Mouse (Mus musculus): ENCODE results near the gene Prss12. TPM values are rescaled to one million over a fixed set of nuclear protein-coding genes. Genes with fewer than 3 reads are reported as not detected.
A peak's percentile ranks its signal among the peaks of the same experiment; 100 is the strongest.
"Not testable (repeated sequence)": the region's sequence is repeated elsewhere in the genome, so short reads cannot be mapped to it uniquely, and the experiment has no call there.

Prss12 gene
- total RNA-seq, 2 experiments from 2014 or later = 21.7 to 27.8 TPM

DNA sequence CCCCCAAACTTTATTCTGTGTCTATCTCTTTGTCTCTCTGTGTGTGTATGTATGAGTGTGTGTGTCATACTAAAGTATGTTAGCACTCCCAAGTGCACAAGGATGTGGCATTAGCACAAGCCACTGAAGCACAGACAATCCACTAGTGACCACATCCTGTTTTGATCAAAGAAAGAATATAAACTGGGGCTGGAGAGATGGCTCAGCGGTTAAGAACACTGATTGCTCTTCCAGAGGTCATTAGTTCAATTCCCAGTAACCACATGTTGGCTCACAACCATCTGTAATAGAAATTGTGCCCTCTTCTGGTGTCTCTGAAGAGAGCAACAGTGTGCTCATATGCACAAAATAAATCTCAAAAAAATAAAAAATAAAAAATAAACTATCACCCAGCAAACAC is 12.8 kb downstream of the Prss12 start:
- intact Hi-C loops (cut with DNase I) = no loop called here
- no peak for DNase-seq (ENCODE audit: extremely low spot score in 1 of 2, low spot score in 2 of 2)

DNA sequence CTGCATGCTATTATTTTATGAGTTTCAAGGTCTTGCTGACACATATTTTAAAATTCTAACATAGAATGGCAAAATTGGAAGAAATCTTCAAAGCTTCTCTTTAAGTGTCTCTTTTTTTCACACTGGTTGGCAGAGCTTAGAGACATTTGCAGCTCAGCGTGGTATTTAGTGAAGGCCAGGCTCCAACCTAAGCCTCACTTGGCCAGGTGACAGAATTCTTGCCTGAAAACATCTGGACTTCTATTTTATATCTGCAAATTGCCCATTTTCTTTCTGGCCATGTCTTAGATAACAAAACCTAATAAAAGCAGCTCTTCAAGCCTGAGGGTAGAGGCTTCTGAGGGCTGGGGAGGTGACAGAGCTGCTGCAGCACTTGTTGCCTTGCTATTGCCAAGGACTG is 13.7 kb downstream of the Prss12 start:
- intact Hi-C loops (cut with DNase I) = no loop called here
- DNase-seq (ENCODE audit: extremely low spot score in 1 of 2, low spot score in 2 of 2) = no peak

- no peak for DNase-seq (ENCODE audit: extremely low spot score in 1 of 2, low spot score in 2 of 2)
- intact Hi-C loops (cut with DNase I) = no loop called here
Observed at GRCm38 (mm10) chr3:123462264-123462663, 15.6 kb downstream of the Prss12 start.

- intact Hi-C loops (cut with DNase I) = no loop called here
- no peak for DNase-seq (ENCODE audit: extremely low spot score in 1 of 2, low spot score in 2 of 2)
Observed at GRCm38 (mm10) chr3:123476833-123477232, 30.1 kb downstream of the Prss12 start.

DNA sequence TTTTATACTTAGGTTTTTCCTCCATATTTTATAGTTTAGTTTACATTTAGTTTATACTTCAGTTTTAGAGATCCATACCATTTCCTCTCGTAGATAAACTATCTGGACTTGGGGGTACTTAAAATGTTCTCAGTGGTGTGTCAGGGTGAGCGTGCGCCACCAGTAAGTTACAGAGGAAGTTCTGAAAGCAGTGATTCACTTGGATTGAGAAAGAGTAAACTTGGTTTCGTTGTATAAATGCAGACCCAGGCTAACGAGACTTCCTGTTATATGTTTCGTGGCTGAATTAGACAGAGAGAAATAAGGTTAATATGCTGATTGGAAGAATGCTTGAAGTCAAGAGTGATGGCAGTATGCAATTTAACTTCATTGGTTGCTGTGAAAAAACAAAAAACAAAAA is 34.6 kb downstream of the Prss12 start:
- no peak for DNase-seq (ENCODE audit: extremely low spot score in 1 of 2, low spot score in 2 of 2)
- intact Hi-C loops (cut with DNase I) = no loop called here

DNA sequence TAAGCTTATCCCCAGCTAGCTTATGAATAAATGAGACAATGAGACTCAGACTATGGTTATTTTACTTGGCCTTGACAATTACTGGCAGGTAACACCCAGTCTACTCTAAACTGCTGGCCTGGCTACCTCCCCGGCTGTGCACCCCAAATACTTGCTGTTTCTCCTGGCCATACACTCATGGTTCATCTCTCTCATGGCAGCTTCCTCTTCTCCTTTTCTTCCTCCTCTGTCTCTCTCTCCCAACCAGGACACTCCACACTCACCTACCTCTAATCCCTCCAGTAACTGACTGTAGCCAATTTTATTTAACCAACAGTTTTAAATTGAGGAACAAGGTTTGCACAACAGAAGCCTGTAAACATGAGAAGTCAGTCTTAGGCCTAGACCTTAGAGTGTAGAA is 45.1 kb downstream of the Prss12 start:
- no peak for DNase-seq (ENCODE audit: extremely low spot score in 1 of 2, low spot score in 2 of 2)
- intact Hi-C loops (cut with DNase I) = no loop called here

DNA sequence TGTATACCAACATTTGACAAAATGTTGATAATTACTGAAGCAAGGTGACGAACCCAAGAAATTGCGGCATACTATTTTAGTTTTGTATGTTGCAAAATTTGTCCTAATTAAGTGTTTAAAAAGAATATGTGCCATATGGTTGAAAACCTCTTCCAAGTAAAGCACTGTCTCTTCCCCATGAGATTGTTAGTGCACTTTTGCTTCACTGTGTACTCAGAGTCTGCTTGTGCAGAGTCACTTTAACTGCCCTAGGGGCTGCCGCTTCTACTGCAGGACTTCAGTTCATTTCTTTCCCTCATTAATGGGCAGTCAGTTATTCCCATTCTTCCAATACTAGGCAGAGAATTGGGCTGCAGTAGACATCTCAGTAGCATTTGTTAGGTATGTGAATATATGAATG is 46.5 kb downstream of the Prss12 start:
- no peak for DNase-seq (ENCODE audit: extremely low spot score in 1 of 2, low spot score in 2 of 2)
- intact Hi-C loops (cut with DNase I) = no loop called here

GRCm38 (mm10) chr3:123495088-123495487 is 48.4 kb downstream of the Prss12 start:
- intact Hi-C loops (cut with DNase I) = no loop called here
- DNase-seq (ENCODE audit: extremely low spot score in 1 of 2, low spot score in 2 of 2) = no peak

DNA sequence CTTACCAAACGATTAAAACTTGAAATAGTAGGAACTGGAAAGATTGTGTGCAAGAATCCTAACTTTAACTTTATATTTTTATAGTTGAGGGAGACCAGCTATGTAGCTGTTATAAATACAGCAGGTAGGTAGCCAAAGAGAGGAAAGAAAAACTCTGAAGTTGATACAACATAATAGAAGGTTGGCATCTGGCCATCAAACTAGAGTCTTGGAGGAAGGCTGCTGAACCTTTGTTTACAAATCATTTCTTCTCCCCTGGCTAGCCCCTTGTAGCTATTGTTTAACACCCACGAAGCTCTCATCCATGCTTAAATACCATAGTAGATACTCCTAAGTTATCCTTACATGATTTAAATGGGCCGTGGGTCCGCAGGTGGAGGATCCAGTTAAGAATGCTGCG is 52.1 kb downstream of the Prss12 start:
- intact Hi-C loops (cut with DNase I) = no loop called here
- no peak for DNase-seq (ENCODE audit: extremely low spot score in 1 of 2, low spot score in 2 of 2)

DNA sequence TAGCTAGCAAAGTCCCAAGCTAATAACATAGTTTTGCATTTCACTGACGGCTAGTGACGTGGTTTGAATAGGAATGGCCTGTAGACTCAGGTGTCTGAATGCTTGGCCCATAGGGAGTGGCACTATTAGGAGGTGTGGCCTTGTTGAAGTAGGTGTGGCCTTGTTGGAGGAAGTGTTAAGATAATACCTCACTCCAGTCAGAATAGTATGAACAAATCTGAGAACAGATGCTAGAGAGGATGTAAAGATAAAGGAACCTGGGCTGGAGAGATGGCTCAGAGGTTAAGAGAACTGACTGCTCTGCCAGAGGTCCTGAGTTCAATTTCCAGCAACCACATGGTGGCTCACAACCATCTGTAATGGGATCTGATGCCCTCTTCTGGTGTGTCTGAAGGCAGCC is 55.1 kb downstream of the Prss12 start:
- DNase-seq (ENCODE audit: extremely low spot score in 1 of 2, low spot score in 2 of 2); intact Hi-C loops (cut with DNase I): not testable (repeated sequence)

DNA sequence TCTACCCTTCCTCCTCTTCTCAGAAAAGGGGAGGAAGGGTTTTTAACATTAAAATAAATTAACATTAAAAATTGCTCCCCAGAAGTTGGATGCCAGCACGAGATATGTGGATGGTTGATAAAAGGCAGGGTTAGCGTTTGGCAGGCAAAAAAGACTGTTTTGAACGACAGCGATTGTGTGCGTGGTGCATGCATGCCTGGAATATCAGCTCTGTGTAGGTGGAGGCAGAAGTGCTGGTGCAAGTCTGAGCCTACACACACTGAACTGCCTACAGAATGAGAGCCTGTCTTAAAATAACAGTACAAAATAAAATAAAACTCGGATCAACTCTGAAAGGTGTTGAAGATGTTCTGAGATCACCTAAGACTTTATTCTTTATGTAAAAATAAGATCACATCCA is 57.2 kb downstream of the Prss12 start:
- no peak for DNase-seq (ENCODE audit: extremely low spot score in 1 of 2, low spot score in 2 of 2)
- intact Hi-C loops (cut with DNase I) = no loop called here

DNA sequence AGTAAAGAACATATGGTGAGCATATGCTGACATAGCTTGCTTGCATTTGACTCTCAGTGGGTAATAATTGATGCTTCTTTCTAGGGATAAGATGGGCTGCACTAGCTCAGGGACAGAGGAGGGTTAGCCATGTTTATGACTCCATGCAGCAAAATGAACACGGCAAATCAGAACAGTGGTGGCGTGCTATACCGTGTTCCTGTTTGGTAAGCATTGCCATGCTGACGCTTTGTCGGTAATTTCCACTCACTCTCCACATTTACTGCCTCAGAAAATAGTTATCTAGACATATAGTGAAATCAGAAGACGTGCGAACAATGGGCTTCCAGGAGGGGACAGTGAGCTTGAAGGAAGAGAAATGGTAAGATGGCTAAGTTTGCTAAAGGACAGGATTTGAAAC is 58.1 kb downstream of the Prss12 start:
- intact Hi-C loops (cut with DNase I) = loop anchor here (5.0 kb wide), 1 partner anchor 117 kb away; the partner anchor contains the start of gene Mettl14

GRCm38 (mm10) chr3:123505778-123506667 is 59.3 kb downstream of the Prss12 start:
- peak; percentile 16 to 32 for DNase-seq (ENCODE audit: extremely low spot score in 1 of 2, low spot score in 2 of 2)
- intact Hi-C loops (cut with DNase I) = loop anchor here (5.0 kb wide), 1 partner anchor 119 kb away; the partner anchor contains the start of gene Mettl14

More for the DNA sequence above, 58.1 kb downstream of the Prss12 start:
- DNase-seq (ENCODE audit: extremely low spot score in 1 of 2, low spot score in 2 of 2) = no peak

GRCm38 (mm10) chr3:123506699-123507662 is 60.3 kb downstream of the Prss12 start:
- intact Hi-C loops (cut with DNase I) = loop anchor here (5.0 kb wide), 1 partner anchor 120 kb away; the partner anchor contains the start of gene Mettl14
- DNase-seq (ENCODE audit: extremely low spot score in 1 of 2, low spot score in 2 of 2) = peak in 1 of 2 experiments; percentile 22

- intact Hi-C loops (cut with DNase I) = loop anchor here (5.0 kb wide), 1 partner anchor 120 kb away; the partner anchor contains the start of gene Mettl14
- DNase-seq (ENCODE audit: extremely low spot score in 1 of 2, low spot score in 2 of 2) = no peak
Observed at GRCm38 (mm10) chr3:123507663-123508055, 60.9 kb downstream of the Prss12 start.

DNA sequence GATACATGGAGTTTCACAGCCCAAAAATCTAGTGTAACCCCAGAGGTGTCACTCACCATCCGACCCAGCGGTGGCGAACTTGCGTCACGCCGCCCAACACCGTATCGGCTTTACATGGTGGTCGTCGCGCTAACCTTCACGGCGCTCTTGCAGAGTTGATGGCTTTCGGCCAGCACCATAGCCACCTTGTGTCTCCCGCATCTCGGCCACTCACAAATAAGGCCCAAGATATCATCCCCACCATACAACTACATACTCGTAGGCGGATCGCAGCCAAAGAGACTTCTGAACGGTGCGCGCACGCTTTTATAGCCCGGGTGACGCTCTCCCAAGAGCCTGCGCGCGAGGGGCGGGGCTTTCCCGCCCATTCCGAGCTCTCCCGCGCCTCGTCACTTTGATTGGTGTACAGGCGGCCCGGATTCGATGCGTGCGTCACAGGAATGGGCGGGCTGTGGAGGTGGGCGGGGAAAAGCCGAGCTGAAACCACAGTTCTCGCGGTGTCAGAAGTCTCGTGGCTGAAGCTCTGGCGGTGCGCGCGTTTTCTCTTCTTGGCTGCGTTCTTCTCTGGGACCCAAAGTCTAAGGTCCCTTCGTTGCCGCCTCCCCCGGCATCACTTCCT is 61.5 kb downstream of the Prss12 start:
- peak; percentile 99 to 100 for DNase-seq (ENCODE audit: extremely low spot score in 1 of 2, low spot score in 2 of 2)
- intact Hi-C loops (cut with DNase I) = loop anchor here (5.0 kb wide), 1 partner anchor 121 kb away; the partner anchor contains the start of gene Mettl14

- DNase-seq (ENCODE audit: extremely low spot score in 1 of 2, low spot score in 2 of 2) = peak in 1 of 2 experiments; percentile 41
- intact Hi-C loops (cut with DNase I) = loop anchor here (5.0 kb wide), 1 partner anchor 122 kb away; the partner anchor contains the start of gene Mettl14
Observed at GRCm38 (mm10) chr3:123508675-123509376, 62.1 kb downstream of the Prss12 start.

DNA sequence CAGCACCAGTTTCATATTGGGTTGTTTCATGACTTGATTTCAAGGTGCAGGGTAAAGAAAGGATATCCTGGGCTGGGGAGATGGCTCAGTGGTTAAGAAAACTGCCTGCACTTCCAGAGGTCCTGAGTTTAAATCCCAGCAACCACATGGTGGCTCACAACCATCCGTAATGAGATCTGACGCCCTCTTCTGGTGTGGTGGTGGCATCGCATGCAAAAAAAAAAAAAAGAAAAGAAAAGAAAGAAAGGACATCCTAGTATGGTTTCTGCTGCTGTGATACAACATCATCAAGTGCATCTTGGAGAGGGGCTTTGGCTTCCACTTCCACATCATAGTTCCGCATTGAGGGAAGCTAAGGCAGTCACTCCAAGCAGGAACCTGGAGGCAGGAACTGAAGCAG is 65.1 kb downstream of the Prss12 start:
- intact Hi-C loops (cut with DNase I) = no loop called here
- no peak for DNase-seq (ENCODE audit: extremely low spot score in 1 of 2, low spot score in 2 of 2)
